Mouse (Mus musculus) embryonic facial prominence, embryonic 15.5 days (tissue): ENCODE data around the gene C130032M10Rik. TPM values are rescaled to one million over a fixed set of nuclear protein-coding genes. Genes with fewer than 3 reads are reported as not detected.

Experiments used
- ATAC-seq: fragments of 200-750 bp; cut with Nextera tagmentation; 2 replicates; pipeline ENCODE4 v1.8.0; 2017; ENCODE audit warnings: low read depth, moderate TSS enrichment; ENCODE audit not compliant: insufficient number of reproducible peaks, low FRiP score, low TSS enrichment
- H3K27ac ChIP-seq: fragments of 300-500 bp; sonication (generic); replicated peaks from 2 replicates; pipeline ENCODE4 v1.5.1; 2015; ENCODE audit warnings: mild to moderate bottlenecking, inconsistent platforms
- H3K27me3 ChIP-seq: fragments of 300-500 bp; sonication (generic); 2 replicates; pipeline ENCODE4 v1.6.1; 2015; ENCODE audit warnings: inconsistent platforms
- H3K36me3 ChIP-seq: fragments of 300-500 bp; sonication (generic); 2 replicates; pipeline ENCODE4 v1.6.1; 2015; ENCODE audit warnings: mild to moderate bottlenecking, inconsistent platforms
- H3K4me1 ChIP-seq: fragments of 300-500 bp; sonication (generic); 2 replicates; pipeline ENCODE4 v1.6.1; 2015; ENCODE audit warnings: inconsistent platforms
- H3K4me2 ChIP-seq: fragments of 300-500 bp; sonication (generic); replicated peaks from 2 replicates; pipeline ENCODE4 v1.6.1; 2015; ENCODE audit warnings: mild to moderate bottlenecking, inconsistent platforms
- H3K4me3 ChIP-seq: fragments of 300-500 bp; sonication (generic); replicated peaks from 2 replicates; pipeline ENCODE4 v1.5.1; 2015; ENCODE audit warnings: mild to moderate bottlenecking, inconsistent platforms
- H3K9ac ChIP-seq: fragments of 300-500 bp; sonication (generic); 2 replicates; pipeline ENCODE4 v1.6.1; 2015; ENCODE audit warnings: inconsistent platforms
- H3K9me3 ChIP-seq: fragments of 300-500 bp; sonication (generic); replicated peaks from 2 replicates; pipeline ENCODE4 v1.6.1; 2016; ENCODE audit warnings: inconsistent platforms
- WGBS: fragments of 180-500 bp; shearing (Covaris S2); methylation state at CpG from one replicate; pipeline ENCODE4 v1.1.7; 2015; 5-methylcytosine and 5-hydroxymethylcytosine counted together
- polyA plus RNA-seq: library from polyadenylated mRNA; unstranded; fragments of >200 nt; fragmentation: Nextera tagmentation; extraction: Ambion mirVana; gene quantifications from 2 replicates; pipeline ENCODE4 v1.2.1, GENCODE M21; 2015

The C130032M10Rik gene
- polyA plus RNA-seq, 1 experiment from 2014 or later: 3.9 TPM

- 72% methylated on average over 4 of the region's 4 CpGs for WGBS
- Histone ChIP-seq H3K9ac (no peak overlapping the region), H3K4me2 (no peak overlapping the region), H3K9me3 (no peaks in the 10 kb centered on the region), H3K27ac (no peak overlapping the region), H3K36me3 (no peaks in the 10 kb centered on the region), H3K4me3 (no peak overlapping the region), H3K4me1 (peaks cover 8% of the 10 kb centered on the region), H3K27me3 (no peaks in the 10 kb centered on the region)
- ATAC-seq: no peak
Observed at GRCm38 (mm10) chr9:114533848-114534247, 18.4 kb downstream of the C130032M10Rik start.

GRCm38 (mm10) chr9:114534747-114535517 lies 19.4 kb downstream of the C130032M10Rik start:
- 80% methylated on average over 9 of the region's 9 CpGs for WGBS
- no peaks in the 10 kb centered on the region for H3K9me3 ChIP-seq
- ATAC-seq: no peak
- no peaks in the 10 kb centered on the region for H3K36me3 ChIP-seq
- H3K27me3 ChIP-seq: no peaks in the 10 kb centered on the region
- H3K27ac ChIP-seq: no peak overlapping the region
- peaks cover 8% of the 10 kb centered on the region for H3K4me1 ChIP-seq
- no peak overlapping the region for H3K4me2 ChIP-seq
- H3K9ac ChIP-seq: no peak overlapping the region
- H3K4me3 ChIP-seq: no peak overlapping the region

DNA sequence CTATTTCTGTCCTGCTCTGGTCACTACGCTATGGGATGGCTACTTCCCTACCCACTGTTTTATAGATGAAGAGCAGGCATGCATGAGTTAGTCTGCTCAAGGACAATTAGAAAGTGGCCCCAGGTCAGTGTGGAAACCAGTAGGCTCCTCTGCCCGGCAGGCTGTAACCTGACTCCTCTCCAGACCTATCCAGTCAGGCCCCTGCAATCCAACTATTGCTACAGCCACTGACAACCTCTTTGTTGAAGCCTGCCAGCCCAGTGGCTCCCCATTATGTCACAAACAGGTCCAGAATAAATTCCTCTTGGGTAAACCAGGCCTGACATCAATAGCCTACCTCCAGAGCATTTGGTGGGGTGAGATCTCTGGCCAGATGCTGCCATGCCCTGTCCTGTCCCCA lies 21.1 kb downstream of the C130032M10Rik start:
- Histone ChIP-seq H3K27me3 (no peaks in the 10 kb centered on the region), H3K4me1 (peaks cover 4% of the 10 kb centered on the region; the same call in 1 of the 2 replicates), H3K27ac (no peak overlapping the region), H3K4me2 (no peak overlapping the region), H3K9ac (no peak overlapping the region), H3K36me3 (no peaks in the 10 kb centered on the region), H3K9me3 (no peaks in the 10 kb centered on the region), H3K4me3 (no peak overlapping the region)
- 48% methylated on average over 2 of the region's 2 CpGs for WGBS
- no peak for ATAC-seq

DNA sequence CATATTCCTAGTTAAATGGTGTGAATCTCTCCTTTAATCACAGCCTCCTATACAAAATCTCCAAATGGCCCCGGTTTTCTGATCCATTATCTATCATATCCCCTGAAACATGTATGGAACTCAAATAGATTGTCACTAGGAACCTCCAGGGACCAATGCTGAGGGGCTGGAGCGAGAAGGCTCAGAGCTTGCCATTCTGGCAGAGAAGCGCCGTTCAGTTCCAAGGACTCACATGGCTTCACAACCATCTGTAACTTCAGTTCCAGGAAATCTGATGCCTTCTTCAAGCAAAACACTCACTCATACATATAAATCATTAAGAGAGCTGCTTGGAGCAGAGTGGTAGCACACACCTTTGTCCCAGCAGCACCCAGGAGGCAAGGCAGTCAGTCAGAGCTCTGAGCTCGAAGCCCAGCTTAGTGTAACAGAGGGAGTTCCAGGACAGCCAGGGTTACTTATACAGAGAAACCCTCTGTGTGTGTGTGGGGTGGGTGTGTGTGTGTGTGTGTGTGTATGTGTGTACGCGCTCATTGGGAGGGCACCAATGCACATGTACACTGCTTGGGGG lies 23.6 kb downstream of the C130032M10Rik start:
- 0 out of 2 replicates have a peak, but pooled peaks cover 6% of the 10 kb centered on the region for H3K4me1 ChIP-seq
- H3K36me3 ChIP-seq: no peaks in the 10 kb centered on the region
- no peak overlapping the region for H3K4me3 ChIP-seq
- H3K9me3 ChIP-seq: no peaks in the 10 kb centered on the region
- no peak overlapping the region for H3K27ac ChIP-seq
- no peak overlapping the region for H3K9ac ChIP-seq
- WGBS: 61% methylated on average over 7 of the region's 7 CpGs
- H3K4me2 ChIP-seq: no peak overlapping the region
- no peak for ATAC-seq
- no peaks in the 10 kb centered on the region for H3K27me3 ChIP-seq

GRCm38 (mm10) chr9:114541279-114541741 lies 25.8 kb downstream of the C130032M10Rik start:
- Histone ChIP-seq H3K9ac (no peak overlapping the region), H3K4me3 (no peak overlapping the region), H3K27ac (no peak overlapping the region), H3K4me2 (no peak overlapping the region), H3K4me1 (peaks cover 19% of the 10 kb centered on the region; the same call in 1 of the 2 replicates), H3K27me3 (no peaks in the 10 kb centered on the region), H3K9me3 (no peaks in the 10 kb centered on the region), H3K36me3 (no peaks in the 10 kb centered on the region)
- ATAC-seq: no peak
- WGBS: 40% methylated on average over 1 of the region's 1 CpGs

DNA sequence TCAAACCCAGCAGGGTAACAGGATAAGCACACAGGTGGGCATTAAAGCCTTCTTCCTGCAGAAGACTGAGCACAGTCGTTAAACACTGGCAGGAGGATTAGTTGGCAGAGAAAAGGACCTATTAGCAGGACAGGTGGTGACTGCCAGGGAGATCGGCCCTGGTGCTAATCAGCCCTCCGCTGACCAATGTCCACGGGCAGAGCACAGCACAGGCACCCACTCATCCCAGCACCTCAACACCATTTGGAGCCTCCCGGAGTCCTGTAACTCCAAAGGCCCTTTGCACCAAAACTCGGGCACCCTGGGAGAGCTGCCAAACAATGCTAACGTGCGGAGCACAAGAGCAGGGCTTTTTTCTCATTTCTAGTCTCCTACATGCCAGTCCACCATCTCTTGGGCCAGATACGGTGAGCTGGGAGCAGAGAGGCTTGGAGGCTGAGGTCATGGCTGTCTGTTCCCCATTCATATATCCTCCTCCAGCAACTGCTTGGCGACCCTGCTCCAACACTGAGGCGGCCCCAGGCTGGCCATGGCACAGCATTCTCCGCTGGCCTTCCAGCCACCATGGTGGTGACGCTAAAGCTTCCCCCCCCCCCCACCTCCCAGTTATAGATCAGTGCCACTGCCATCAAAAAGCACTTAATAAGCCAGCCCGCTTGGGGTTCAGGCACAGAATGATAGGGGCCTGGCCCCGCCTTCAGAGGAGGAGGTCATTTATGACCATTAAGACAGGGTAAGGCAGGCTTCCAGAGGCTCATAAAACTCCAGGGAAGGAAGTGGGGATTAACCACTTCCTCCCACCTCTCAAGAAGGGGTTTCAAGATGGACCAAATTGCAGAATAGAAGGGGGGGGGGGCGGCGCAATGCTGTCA lies 28.6 kb downstream of the C130032M10Rik start:
- Histone ChIP-seq H3K27me3 (no peaks in the 10 kb centered on the region), H3K9me3 (no peaks in the 10 kb centered on the region), H3K27ac (no peak overlapping the region), H3K36me3 (no peaks in the 10 kb centered on the region), H3K9ac (no peak overlapping the region), H3K4me3 (no peak overlapping the region), H3K4me2 (no peak overlapping the region), H3K4me1 (peaks cover 19% of the 10 kb centered on the region; the same call in 1 of the 2 replicates)
- 72% methylated on average over 17 of the region's 17 CpGs for WGBS
- ATAC-seq: no peak

- Histone ChIP-seq H3K9ac (no peak overlapping the region), H3K36me3 (no peaks in the 10 kb centered on the region), H3K27ac (no peak overlapping the region), H3K4me3 (no peak overlapping the region), H3K4me1 (peaks cover 19% of the 10 kb centered on the region; the same call in 1 of the 2 replicates), H3K9me3 (no peaks in the 10 kb centered on the region), H3K27me3 (no peaks in the 10 kb centered on the region), H3K4me2 (no peak overlapping the region)
- WGBS: 32% methylated on average over 9 of the region's 9 CpGs
- no peak for ATAC-seq
Observed at GRCm38 (mm10) chr9:114544754-114545393, 29.4 kb downstream of the C130032M10Rik start.

GRCm38 (mm10) chr9:114546765-114547164 lies 31.3 kb downstream of the C130032M10Rik start:
- no peak overlapping the region for H3K9ac ChIP-seq
- no peak overlapping the region for H3K27ac ChIP-seq
- no peaks in the 10 kb centered on the region for H3K27me3 ChIP-seq
- H3K36me3 ChIP-seq: no peaks in the 10 kb centered on the region
- 55% methylated on average over 12 of the region's 12 CpGs for WGBS
- H3K4me1 ChIP-seq: peaks cover 15% of the 10 kb centered on the region; the same call in 1 of the 2 replicates
- H3K4me3 ChIP-seq: no peak overlapping the region
- H3K4me2 ChIP-seq: no peak overlapping the region
- H3K9me3 ChIP-seq: no peaks in the 10 kb centered on the region
- ATAC-seq: no peak

DNA sequence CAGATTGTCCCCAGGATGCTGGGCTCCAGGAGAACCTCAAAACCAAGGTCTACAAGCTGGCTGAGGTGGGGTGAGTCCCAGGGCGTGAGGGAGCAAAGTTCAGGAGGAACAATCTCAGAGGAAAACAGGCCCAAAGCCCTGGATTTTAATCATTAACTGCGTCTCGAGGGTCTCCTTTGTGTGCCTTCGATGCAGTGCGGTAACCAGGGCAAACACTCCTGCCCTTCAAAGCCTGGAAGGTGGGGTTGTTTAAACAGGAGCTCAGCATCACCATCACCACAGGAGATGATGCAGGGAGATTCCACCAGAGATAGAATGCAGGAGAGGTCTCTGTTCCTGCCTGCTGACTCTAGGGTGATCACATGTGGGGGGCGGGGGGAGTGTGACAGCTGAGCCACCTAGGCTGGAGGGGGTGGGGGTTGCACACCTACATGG lies 32.2 kb downstream of the C130032M10Rik start:
- peaks cover 15% of the 10 kb centered on the region; the same call in 1 of the 2 replicates for H3K4me1 ChIP-seq
- WGBS: 52% methylated on average over 6 of the region's 6 CpGs

GRCm38 (mm10) chr9:114548496-114548895 lies 33.0 kb downstream of the C130032M10Rik start:
- 51% methylated on average over 4 of the region's 4 CpGs for WGBS
- Histone ChIP-seq H3K4me1 (peaks cover 15% of the 10 kb centered on the region; the same call in 1 of the 2 replicates), H3K4me2 (no peak overlapping the region), H3K4me3 (no peak overlapping the region), H3K9me3 (no peaks in the 10 kb centered on the region), H3K9ac (no peak overlapping the region), H3K27me3 (no peaks in the 10 kb centered on the region), H3K36me3 (no peaks in the 10 kb centered on the region), H3K27ac (no peak overlapping the region)
- ATAC-seq: no peak

More for the DNA sequence above, 32.2 kb downstream of the C130032M10Rik start:
- Histone ChIP-seq H3K4me2 (no peak overlapping the region), H3K27ac (no peak overlapping the region), H3K9ac (no peak overlapping the region), H3K4me3 (no peak overlapping the region), H3K27me3 (no peaks in the 10 kb centered on the region), H3K9me3 (no peaks in the 10 kb centered on the region), H3K36me3 (no peaks in the 10 kb centered on the region)
- ATAC-seq: no peak
